ENCODE assay signal across 23 mouse cellular contexts in the genomic region with DNA sequence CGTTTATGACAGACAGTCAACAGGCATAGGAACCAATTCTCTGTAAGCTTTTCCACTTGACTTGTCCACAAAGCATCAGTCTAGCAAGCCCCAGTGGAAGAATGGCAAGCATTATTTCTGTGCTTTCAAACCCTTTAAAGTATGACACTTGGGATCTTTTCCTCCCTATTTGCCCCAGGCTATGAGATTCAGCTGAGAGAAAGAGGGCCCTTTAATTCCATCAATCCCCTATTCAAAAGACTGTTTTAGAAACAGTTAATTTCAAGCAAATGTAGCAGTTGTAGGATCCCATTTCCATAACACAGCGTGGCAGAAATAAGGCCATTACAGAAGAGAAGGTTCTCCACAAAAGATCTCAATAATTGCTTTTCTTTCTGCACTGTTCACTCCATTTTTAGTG. TPM values are rescaled to one million over a fixed set of nuclear protein-coding genes. Genes with fewer than 3 reads are reported as not detected.
DNase-seq lines count a peak whose midpoint lies in the region; ATAC-seq lines count a peak whose summit lies in the region.
"Had no signal": no experiment of that assay in that cellular context is flagged by ENCODE, and none has a peak within 500 bp of the region (broad histone marks: within the 10 kb centered on the region; RNA-seq: fewer than 3 reads in every experiment).

No protein-coding gene starts in this region.

- H3K27me3 ChIP-seq in forebrain, embryonic 12.5 days = 0 out of 2 replicates have a peak, but pooled peaks cover 3% of the 10 kb centered on the region
- H3K27me3 ChIP-seq in forebrain, embryonic 10.5 days (ENCODE audit: poor library complexity, severe bottlenecking) = peaks cover 58% of the 10 kb centered on the region
- no peaks in the 10 kb centered on the region for H3K27me3 ChIP-seq in forebrain, embryonic 14.5 days (replicated peaks; ENCODE audit: control insufficient read depth, insufficient read depth, low read length)
- H3K27me3 ChIP-seq in midbrain, embryonic 13.5 days = no peaks in the 10 kb centered on the region
- H3K27me3 ChIP-seq: embryonic facial prominence, embryonic 12.5 days; heart, embryonic 13.5 days; lung, embryonic 15.5 days; stomach, embryonic 15.5 days had no signal

- no peak for DNase-seq in forebrain, embryonic 10.5 days (ENCODE audit: extremely low spot score, low spot score)
- DNase-seq in Muller cell, postnatal 12 days (ENCODE audit: inconsistent ontology term) = peak; percentile 58
- peak; percentile 76 for DNase-seq in forebrain, embryonic 14.5 days (ENCODE audit: low spot score)
- DNase-seq in adrenal gland, postnatal 14 days = no peak
- no peak for DNase-seq in left cerebral cortex, postnatal 14 days (ENCODE audit: low spot score in 2 of 2)
- DNase-seq in lung, postnatal 14 days = no peak
- DNase-seq: adrenal gland, postnatal 25 days; cerebellum, adult 2 months; cerebellum, postnatal 14 days; heart, postnatal 10 days; kidney, adult 8-10 months; liver; lung, postnatal 36 days; right cerebral cortex, postnatal 25 days had no signal

- no peaks in the 10 kb centered on the region for H3K9me3 ChIP-seq in forebrain, embryonic 12.5 days
- H3K9me3 ChIP-seq in forebrain, embryonic 10.5 days = no peaks in the 10 kb centered on the region
- no peaks in the 10 kb centered on the region for H3K9me3 ChIP-seq in forebrain, embryonic 14.5 days (replicated peaks; ENCODE audit: control insufficient read depth, low read length)
- H3K9me3 ChIP-seq in midbrain, embryonic 13.5 days = no peaks in the 10 kb centered on the region
- H3K9me3 ChIP-seq: embryonic facial prominence, embryonic 12.5 days; lung, embryonic 15.5 days; stomach, embryonic 15.5 days had no signal

- H3K9ac ChIP-seq in forebrain, embryonic 12.5 days = no peak overlapping the region
- H3K9ac ChIP-seq in forebrain, embryonic 14.5 days (ENCODE audit: low read length) = no peak overlapping the region
- H3K9ac ChIP-seq in midbrain, embryonic 13.5 days (replicated peaks) = no peak overlapping the region
- H3K9ac ChIP-seq: embryonic facial prominence, embryonic 12.5 days; heart, embryonic 13.5 days; lung, embryonic 15.5 days; stomach, embryonic 15.5 days had no signal

- no peak overlapping the region for H3K4me3 ChIP-seq in forebrain, embryonic 12.5 days (replicated peaks)
- no peak overlapping the region for H3K4me3 ChIP-seq in forebrain, embryonic 10.5 days
- H3K4me3 ChIP-seq in forebrain, embryonic 14.5 days (ENCODE audit: low read depth, low read length) = no peak overlapping the region
- no peak overlapping the region for H3K4me3 ChIP-seq in midbrain, embryonic 13.5 days (replicated peaks)
- H3K4me3 ChIP-seq: embryonic facial prominence, embryonic 12.5 days; heart, embryonic 13.5 days; lung, embryonic 15.5 days; stomach, embryonic 15.5 days had no signal

- intact Hi-C loops in left cerebral cortex, postnatal 14 days (cut with DNase I) = no loop called here

- H3K36me3 ChIP-seq in forebrain, embryonic 12.5 days (replicated peaks) = no peaks in the 10 kb centered on the region
- H3K36me3 ChIP-seq in forebrain, embryonic 10.5 days (replicated peaks) = no peaks in the 10 kb centered on the region
- no peaks in the 10 kb centered on the region for H3K36me3 ChIP-seq in forebrain, embryonic 14.5 days (ENCODE audit: control insufficient read depth, insufficient read depth, low read length)
- no peaks in the 10 kb centered on the region for H3K36me3 ChIP-seq in midbrain, embryonic 13.5 days
- H3K36me3 ChIP-seq: embryonic facial prominence, embryonic 12.5 days; heart, embryonic 13.5 days; lung, embryonic 15.5 days; stomach, embryonic 15.5 days had no signal

- peak; percentile 83 for ATAC-seq in forebrain, embryonic 12.5 days (ENCODE audit: low FRiP score)
- peak; percentile 67 for ATAC-seq in forebrain, embryonic 14.5 days
- ATAC-seq in midbrain, embryonic 13.5 days = peak; percentile 37; the same call in 1 of the 2 replicates
- ATAC-seq: intestine, embryonic 16.5 days had no signal

- peaks cover 11% of the 10 kb centered on the region for H3K4me1 ChIP-seq in forebrain, embryonic 12.5 days
- H3K4me1 ChIP-seq in forebrain, embryonic 10.5 days = peaks cover 23% of the 10 kb centered on the region
- peaks cover under 1% of the 10 kb centered on the region for H3K4me1 ChIP-seq in forebrain, embryonic 14.5 days (ENCODE audit: control insufficient read depth, insufficient read depth, low read length)
- H3K4me1 ChIP-seq in midbrain, embryonic 13.5 days (replicated peaks) = 0 out of 2 replicates have a peak, but pooled peaks cover 11% of the 10 kb centered on the region
- H3K4me1 ChIP-seq: embryonic facial prominence, embryonic 12.5 days; lung, embryonic 15.5 days; stomach, embryonic 15.5 days had no signal

- H3K27ac ChIP-seq in forebrain, embryonic 12.5 days = 0 out of 2 replicates have a peak overlapping the region, but pooled peaks have one; percentile 26
- no peak overlapping the region for H3K27ac ChIP-seq in forebrain, embryonic 10.5 days
- no peak overlapping the region for H3K27ac ChIP-seq in forebrain, embryonic 14.5 days (ENCODE audit: low read depth, low read length)
- H3K27ac ChIP-seq in midbrain, embryonic 13.5 days = no peak overlapping the region
- H3K27ac ChIP-seq: embryonic facial prominence, embryonic 12.5 days; heart, embryonic 13.5 days; kidney, postnatal 0 days; lung, embryonic 15.5 days; stomach, embryonic 15.5 days had no signal

- no peak overlapping the region for H3K4me2 ChIP-seq in forebrain, embryonic 12.5 days
- H3K4me2 ChIP-seq in forebrain, embryonic 14.5 days (ENCODE audit: low read length) = no peak overlapping the region
- H3K4me2 ChIP-seq in midbrain, embryonic 13.5 days (replicated peaks) = no peak overlapping the region
- H3K4me2 ChIP-seq: embryonic facial prominence, embryonic 12.5 days; heart, embryonic 13.5 days; lung, embryonic 15.5 days; stomach, embryonic 15.5 days had no signal

- 4% methylated on average over 2 of the region's 2 CpGs for WGBS in forebrain, embryonic 12.5 days
- whole genome bisulfite sequencing in forebrain, embryonic 10.5 days = 7% methylated on average over 2 of the region's 2 CpGs
- 6% methylated on average over 2 of the region's 2 CpGs for WGBS in forebrain, embryonic 14.5 days
- WGBS in midbrain, embryonic 13.5 days = 13% methylated on average over 2 of the region's 2 CpGs

RNA-seq across cellular contexts. Expression of a gene that starts 53.0 kb away (rescaled TPM):
- polyA plus RNA-seq in forebrain, embryonic 12.5 days (2016; fragmentation: Nextera tagmentation; extraction: Ambion mirVana) = 25.4 and 29.8 TPM in 2 replicates
- 13.1 and 13.8 TPM in 2 replicates for polyA plus RNA-seq in forebrain, embryonic 10.5 days (2016; fragmentation: Nextera tagmentation; extraction: Ambion mirVana)
- 41.7 and 48.0 TPM in 2 replicates for polyA plus RNA-seq in forebrain, embryonic 14.5 days (2014; fragmentation: Nextera tagmentation; extraction: Ambion mirVana)
- polyA plus RNA-seq in midbrain, embryonic 13.5 days (2015; fragmentation: Nextera tagmentation; extraction: Ambion mirVana) = 37.6 and 43.0 TPM in 2 replicates
- 237 and 245 TPM in 2 replicates for total RNA-seq in adrenal gland, postnatal 14 days (2021)
- total RNA-seq in left cerebral cortex, postnatal 14 days (2021) = 100 to 1,000 TPM; 223 to 229 TPM
- total RNA-seq: MEL had no signal

Comparison
In these comparisons a context has a peak if more than half of its experiments do, and no peak if none do; other contexts are left out.
1. DNase-seq: peak in Muller cell, postnatal 12 days (single experiment) and forebrain, embryonic 14.5 days (single experiment); none in forebrain, embryonic 10.5 days (single experiment), adrenal gland, postnatal 14 days (single experiment), left cerebral cortex, postnatal 14 days (0 of 2) and lung, postnatal 14 days (single experiment).
2. Peak in every context shown above with its lines, with median percentiles within 50 percentile points of each other: ATAC-seq.